Mouse (Mus musculus) lung, postnatal 14 days (tissue): ENCODE measurements around the gene Unc119.
A peak's percentile ranks its signal among the peaks of the same experiment; 100 is the strongest.

ENCODE experiments used
- DNase-seq: peaks from one replicate; pipeline ENCODE4 v3.0.0; 2021

The Unc119 gene

GRCm38 (mm10) chr11:78372610-78373009 is 29.3 kb downstream of the Unc119 start:
- peak; percentile 25 for DNase-seq

GRCm38 (mm10) chr11:78374147-78374546 is 30.9 kb downstream of the Unc119 start:
- no peak for DNase-seq

- no peak for DNase-seq
These were observed 34.4 kb downstream of the Unc119 start for GRCm38 (mm10) chr11:78377549-78378159.

- no peak for DNase-seq
These were observed 37.1 kb downstream of the Unc119 start for GRCm38 (mm10) chr11:78380351-78380750.

GRCm38 (mm10) chr11:78380996-78381395 is 37.7 kb downstream of the Unc119 start:
- DNase-seq, result no peak

GRCm38 (mm10) chr11:78382286-78382685 is 39.0 kb downstream of the Unc119 start:
- DNase-seq, result no peak

GRCm38 (mm10) chr11:78382701-78383100 is 39.4 kb downstream of the Unc119 start:
- DNase-seq, result no peak

GRCm38 (mm10) chr11:78385776-78386175 is 42.5 kb downstream of the Unc119 start:
- no peak for DNase-seq

GRCm38 (mm10) chr11:78386508-78387043 is 43.3 kb downstream of the Unc119 start, which contains the start of gene Foxn1:
Gene Foxn1 (minus strand): TSS chr11:78386558.
- no peak for DNase-seq

GRCm38 (mm10) chr11:78392728-78393127 is 49.4 kb downstream of the Unc119 start:
- DNase-seq, result peak; percentile 78

- DNase-seq, result peak; percentile 21
These were observed 53.7 kb downstream of the Unc119 start for GRCm38 (mm10) chr11:78396950-78397349.

GRCm38 (mm10) chr11:78397397-78397796 is 54.1 kb downstream of the Unc119 start:
- DNase-seq, result peak; percentile 80

GRCm38 (mm10) chr11:78398212-78398611 is 54.9 kb downstream of the Unc119 start:
- no peak for DNase-seq
